ENCODE assay signal across 21 mouse cellular contexts in genomic region chr10:4243591-4244300, GRCm38 (mm10). TPM values are rescaled to one million over a fixed set of nuclear protein-coding genes. Genes with fewer than 3 reads are reported as not detected.
DNase-seq lines count a peak whose midpoint lies in the region; ATAC-seq and TF ChIP-seq lines count a peak whose summit lies in the region.
"Had no signal": no experiment of that assay in that cellular context is flagged by ENCODE, and none has a peak within 500 bp of the region (broad histone marks: within the 10 kb centered on the region; RNA-seq: fewer than 3 reads in every experiment).

No protein-coding gene starts in this region.

- no peaks in the 10 kb centered on the region for H3K36me3 ChIP-seq in lung, embryonic 14.5 days (ENCODE audit: insufficient read depth)
- no peaks in the 10 kb centered on the region for H3K36me3 ChIP-seq in stomach, embryonic 16.5 days (ENCODE audit: control insufficient read depth, insufficient read depth, low read length)
- H3K36me3 ChIP-seq: forebrain, embryonic 12.5 days; G1E; heart, embryonic 15.5 days; hindbrain, embryonic 15.5 days; lung, embryonic 15.5 days; midbrain, embryonic 12.5 days had no signal

- intact Hi-C loops in gastrocnemius, postnatal 14 days (cut with DNase I; ENCODE audit: low total_unique reads) = no loop called here
- intact Hi-C loops in gastrocnemius, postnatal 36 days (cut with DNase I) = no loop called here

- 76% methylated on average over 16 of the region's 16 CpGs for WGBS in lung, embryonic 14.5 days
- WGBS in lung, adult 2 months = 74% methylated on average over 16 of the region's 16 CpGs
- WGBS in stomach, embryonic 16.5 days = 72% methylated on average over 16 of the region's 16 CpGs

- no peak overlapping the region for H3K4me2 ChIP-seq in lung, embryonic 14.5 days
- no peak overlapping the region for H3K4me2 ChIP-seq in stomach, embryonic 16.5 days (ENCODE audit: low read depth, low read length)
- H3K4me2 ChIP-seq: forebrain, embryonic 12.5 days; heart, embryonic 15.5 days; hindbrain, embryonic 15.5 days; lung, embryonic 15.5 days; midbrain, embryonic 12.5 days had no signal

- peak; percentile 15 for DNase-seq in gastrocnemius, postnatal 14 days
- DNase-seq in gastrocnemius, postnatal 36 days = no peak
- peak; percentile 72 for DNase-seq in lung, embryonic 14.5 days
- no peak for DNase-seq in lung, adult 2 months
- peak; percentile 23 for DNase-seq in heart, postnatal 4 days
- DNase-seq in neural tube, embryonic 10.5 days (ENCODE audit: extremely low spot score, low spot score) = no peak
- DNase-seq: adrenal gland, postnatal 10 days; cerebellum, adult 9-10 months; kidney, adult 2 months; right cerebral cortex, adult 18-20 months; thymus, postnatal 4 days had no signal

- no peak for TF ChIP-seq POLR2A in lung, adult 2 months (IDR thresholded peaks at IDR 0.05; ENCODE audit: borderline replicate concordance, extremely low read depth, low read depth, low read length)

- no peak overlapping the region for H3K4me3 ChIP-seq in lung, embryonic 14.5 days (ENCODE audit: low read depth, low read length)
- H3K4me3 ChIP-seq in lung, adult 2 months (replicated peaks; ENCODE audit: extremely low read depth, low read depth, low read length) = no peak overlapping the region
- H3K4me3 ChIP-seq in stomach, embryonic 16.5 days (replicated peaks; ENCODE audit: low read length) = no peak overlapping the region
- H3K4me3 ChIP-seq: forebrain, embryonic 12.5 days; heart, embryonic 15.5 days; hindbrain, embryonic 15.5 days; layer of hippocampus, adult 2 months; lung, embryonic 15.5 days; midbrain, embryonic 12.5 days; myocyte had no signal

- no peaks in the 10 kb centered on the region for H3K27me3 ChIP-seq in lung, embryonic 14.5 days (ENCODE audit: insufficient read depth, low read length)
- no peaks in the 10 kb centered on the region for H3K27me3 ChIP-seq in stomach, embryonic 16.5 days (ENCODE audit: control insufficient read depth, insufficient read depth, low read length)
- H3K27me3 ChIP-seq: forebrain, embryonic 12.5 days; heart, embryonic 15.5 days; hindbrain, embryonic 15.5 days; lung, embryonic 15.5 days; midbrain, embryonic 12.5 days had no signal

- H3K9me3 ChIP-seq in lung, embryonic 14.5 days (ENCODE audit: low read depth, low read length) = no peaks in the 10 kb centered on the region
- no peaks in the 10 kb centered on the region for H3K9me3 ChIP-seq in stomach, embryonic 16.5 days (replicated peaks; ENCODE audit: control insufficient read depth, low read length)
- H3K9me3 ChIP-seq: forebrain, embryonic 12.5 days; G1E; heart, embryonic 15.5 days; hindbrain, embryonic 15.5 days; lung, embryonic 15.5 days; midbrain, embryonic 12.5 days had no signal

- H3K27ac ChIP-seq in lung, embryonic 14.5 days (ENCODE audit: low read depth) = no peak overlapping the region
- no peak overlapping the region for H3K27ac ChIP-seq in stomach, embryonic 16.5 days (ENCODE audit: low read length)
- H3K27ac ChIP-seq: forebrain, embryonic 12.5 days; heart, embryonic 15.5 days; hindbrain, embryonic 15.5 days; layer of hippocampus, adult 2 months; lung, embryonic 15.5 days; midbrain, embryonic 12.5 days had no signal

- TF ChIP-seq CTCF in lung, embryonic 14.5 days (IDR thresholded peaks at IDR 0.05; ENCODE audit: low read depth) = no peak
- no peak for TF ChIP-seq CTCF in lung, adult 2 months (IDR thresholded peaks at IDR 0.05; ENCODE audit: insufficient read depth, low read length)

- no peak overlapping the region for H3K9ac ChIP-seq in lung, embryonic 14.5 days
- no peak overlapping the region for H3K9ac ChIP-seq in stomach, embryonic 16.5 days (ENCODE audit: low read length)
- H3K9ac ChIP-seq: forebrain, embryonic 12.5 days; heart, embryonic 15.5 days; hindbrain, embryonic 15.5 days; lung, embryonic 15.5 days; midbrain, embryonic 12.5 days had no signal

- no peaks in the 10 kb centered on the region for H3K4me1 ChIP-seq in lung, embryonic 14.5 days (ENCODE audit: insufficient read depth)
- H3K4me1 ChIP-seq in lung, adult 2 months (ENCODE audit: control insufficient read depth, insufficient read depth, low read length) = no peaks in the 10 kb centered on the region
- no peaks in the 10 kb centered on the region for H3K4me1 ChIP-seq in stomach, embryonic 16.5 days (ENCODE audit: control insufficient read depth, insufficient read depth, low read length)
- H3K4me1 ChIP-seq: heart, embryonic 15.5 days; hindbrain, embryonic 15.5 days; midbrain, embryonic 12.5 days had no signal

- ATAC-seq in lung, embryonic 14.5 days (ENCODE audit: insufficient read depth) = 0 out of 2 replicates have a peak, but pooled peaks have one; percentile 30
- ATAC-seq in stomach, embryonic 16.5 days (ENCODE audit: insufficient read depth, low FRiP score) = 0 out of 2 replicates have a peak, but pooled peaks have one; percentile 61
- ATAC-seq in erythroid progenitor cell, adult 5-6 weeks (replicated peaks; ENCODE audit: low FRiP score, poor library complexity, severe bottlenecking) = no peak

RNA-seq across cellular contexts. Expression of gene Akap12, which starts 22.4 kb away (rescaled TPM):
- 10 to 100 TPM; 15.4 to 26.5 TPM for total RNA-seq in gastrocnemius, postnatal 14 days (2021)
- 1 to 10 TPM; 8.1 to 8.2 TPM for total RNA-seq in gastrocnemius, postnatal 36 days (2021)
- 58.9 and 63.9 TPM in 2 replicates for polyA plus RNA-seq in lung, embryonic 14.5 days (2014; fragmentation: Nextera tagmentation; extraction: Ambion mirVana)
- 18.2 and 26.9 TPM in 2 replicates for polyA plus RNA-seq in lung, adult 2 months (2012; rRNA removed)
- 10 to 100 TPM; 81.8 to 82.6 TPM for total RNA-seq in heart, postnatal 4 days (2021)
- polyA plus RNA-seq in stomach, embryonic 16.5 days (2015; fragmentation: Nextera tagmentation; extraction: Ambion mirVana) = 68.1 and 71.4 TPM in 2 replicates
- 9.4 and 10.5 TPM in 2 replicates for total RNA-seq in erythroid progenitor cell, adult 5-6 weeks (2015; ENCODE audit: low replicate concordance)
- total RNA-seq in erythroid progenitor cell, adult 5-6 weeks (2017; ENCODE audit: low replicate concordance) = 6.3 and 9.5 TPM in 2 replicates
- polyA plus RNA-seq: G1E had no signal

Comparison
In these comparisons a context has a peak if more than half of its experiments do, and no peak if none do; other contexts are left out.
1. DNase-seq: peak in gastrocnemius, postnatal 14 days (single experiment), lung, embryonic 14.5 days (single experiment) and heart, postnatal 4 days (single experiment); none in gastrocnemius, postnatal 36 days (0 of 2), lung, adult 2 months (single experiment) and neural tube, embryonic 10.5 days (single experiment).